Mouse (Mus musculus): ENCODE results near the gene 1700061G19Rik.
A peak's percentile ranks its signal among the peaks of the same experiment; 100 is the strongest.

The 1700061G19Rik gene

DNA sequence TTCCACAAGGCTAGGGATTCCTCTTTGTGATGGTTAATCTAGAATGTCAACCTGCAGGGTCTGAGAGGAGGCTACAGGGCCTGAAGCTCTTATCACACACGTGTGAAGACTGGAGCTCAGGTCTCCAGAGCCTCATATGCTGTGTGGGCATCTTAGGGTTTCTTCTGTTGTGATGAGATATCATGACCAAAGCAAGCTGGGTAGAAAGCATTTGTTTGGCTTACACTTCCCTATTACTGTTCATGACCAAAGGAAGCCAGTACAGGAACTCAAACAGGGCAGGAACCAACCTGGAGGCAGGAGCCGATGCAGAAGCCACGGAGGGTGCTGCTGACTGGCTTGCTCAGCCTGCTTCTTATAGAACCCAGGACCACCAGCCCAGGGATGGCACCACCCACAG is 19.9 kb upstream of the 1700061G19Rik start:
- no peaks in the 10 kb centered on the region for H3K36me3 ChIP-seq (ENCODE audit: control insufficient read depth, insufficient read depth, low read length, poor library complexity, severe bottlenecking)
- H3K27me3 ChIP-seq (ENCODE audit: control insufficient read depth, insufficient read depth, low read length, poor library complexity, severe bottlenecking): no peaks in the 10 kb centered on the region
- DNase-seq (ENCODE audit: low read depth, low spot score): no peak

GRCm38 (mm10) chr17:56858216-56858615 is 17.1 kb upstream of the 1700061G19Rik start:
- DNase-seq (ENCODE audit: low read depth, low spot score): peak; percentile 84
- Histone ChIP-seq H3K27me3 (ENCODE audit: control insufficient read depth, insufficient read depth, low read length, poor library complexity, severe bottlenecking) (no peaks in the 10 kb centered on the region), H3K36me3 (ENCODE audit: control insufficient read depth, insufficient read depth, low read length, poor library complexity, severe bottlenecking) (no peaks in the 10 kb centered on the region)

DNA sequence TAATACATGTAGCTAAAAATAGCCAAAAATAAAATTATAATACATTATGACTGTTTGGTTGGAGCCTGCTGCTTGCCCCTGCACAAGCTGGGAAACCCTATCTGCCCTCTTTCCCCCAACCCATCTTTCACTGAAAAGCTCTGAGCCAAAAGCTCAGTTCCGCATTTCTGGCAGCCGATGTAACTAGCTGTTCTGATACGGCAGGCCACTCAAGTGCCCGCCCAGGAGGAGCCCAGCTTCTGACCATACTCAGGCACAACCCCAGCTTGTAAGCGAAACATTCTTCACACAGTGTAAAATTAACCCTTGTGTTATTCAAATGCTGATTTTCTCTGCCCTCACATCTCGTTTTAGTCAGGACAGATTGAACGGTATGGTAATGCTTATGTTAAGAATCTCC is 16.4 kb upstream of the 1700061G19Rik start:
- H3K27me3 ChIP-seq (ENCODE audit: control insufficient read depth, insufficient read depth, low read length, poor library complexity, severe bottlenecking): no peaks in the 10 kb centered on the region
- H3K36me3 ChIP-seq (ENCODE audit: control insufficient read depth, insufficient read depth, low read length, poor library complexity, severe bottlenecking): no peaks in the 10 kb centered on the region
- DNase-seq (ENCODE audit: low read depth, low spot score): peak; percentile 37

GRCm38 (mm10) chr17:56861197-56861596 is 14.1 kb upstream of the 1700061G19Rik start:
- no peaks in the 10 kb centered on the region for H3K36me3 ChIP-seq (ENCODE audit: control insufficient read depth, insufficient read depth, low read length, poor library complexity, severe bottlenecking)
- H3K27me3 ChIP-seq (ENCODE audit: control insufficient read depth, insufficient read depth, low read length, poor library complexity, severe bottlenecking): no peaks in the 10 kb centered on the region
- peak; percentile 24 for DNase-seq (ENCODE audit: low read depth, low spot score)

GRCm38 (mm10) chr17:56866071-56866470 is 9.2 kb upstream of the 1700061G19Rik start:
- H3K27me3 ChIP-seq (ENCODE audit: control insufficient read depth, insufficient read depth, low read length, poor library complexity, severe bottlenecking): no peaks in the 10 kb centered on the region
- no peak for DNase-seq (ENCODE audit: low read depth, low spot score)
- H3K36me3 ChIP-seq (ENCODE audit: control insufficient read depth, insufficient read depth, low read length, poor library complexity, severe bottlenecking): no peaks in the 10 kb centered on the region

- Histone ChIP-seq H3K36me3 (ENCODE audit: control insufficient read depth, insufficient read depth, low read length, poor library complexity, severe bottlenecking) (no peaks in the 10 kb centered on the region), H3K27me3 (ENCODE audit: control insufficient read depth, insufficient read depth, low read length, poor library complexity, severe bottlenecking) (no peaks in the 10 kb centered on the region)
- no peak for DNase-seq (ENCODE audit: low read depth, low spot score)
Measured at GRCm38 (mm10) chr17:56869481-56869977, 5.7 kb upstream of the 1700061G19Rik start.

- H3K27me3 ChIP-seq (ENCODE audit: control insufficient read depth, insufficient read depth, low read length, poor library complexity, severe bottlenecking): no peaks in the 10 kb centered on the region
- no peaks in the 10 kb centered on the region for H3K36me3 ChIP-seq (ENCODE audit: control insufficient read depth, insufficient read depth, low read length, poor library complexity, severe bottlenecking)
- no peak for DNase-seq (ENCODE audit: low read depth, low spot score)
Measured at GRCm38 (mm10) chr17:56870287-56870953, 4.9 kb upstream of the 1700061G19Rik start.

DNA sequence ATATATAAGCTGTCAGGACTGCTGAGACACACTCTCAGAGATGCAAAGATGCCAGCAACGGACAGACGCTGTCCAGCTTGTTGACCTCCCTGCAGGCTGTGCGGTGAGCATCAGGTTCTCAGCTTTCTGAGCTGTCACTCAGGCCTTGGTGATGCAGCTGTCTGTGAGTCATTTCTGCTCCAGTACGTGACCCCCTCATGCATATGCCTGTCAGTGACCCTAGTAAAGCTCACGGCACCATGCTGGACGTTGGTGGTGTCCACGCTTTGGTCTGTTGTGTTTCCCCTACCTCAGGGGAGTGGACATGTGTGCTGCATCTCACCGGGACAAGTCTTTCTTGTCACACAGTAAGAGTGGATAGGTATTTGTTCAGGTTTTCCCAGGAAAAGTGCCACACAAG is 3.5 kb upstream of the 1700061G19Rik start:
- no peak for DNase-seq (ENCODE audit: low read depth, low spot score)
- no peaks in the 10 kb centered on the region for H3K36me3 ChIP-seq (ENCODE audit: control insufficient read depth, insufficient read depth, low read length, poor library complexity, severe bottlenecking)
- no peaks in the 10 kb centered on the region for H3K27me3 ChIP-seq (ENCODE audit: control insufficient read depth, insufficient read depth, low read length, poor library complexity, severe bottlenecking)

DNA sequence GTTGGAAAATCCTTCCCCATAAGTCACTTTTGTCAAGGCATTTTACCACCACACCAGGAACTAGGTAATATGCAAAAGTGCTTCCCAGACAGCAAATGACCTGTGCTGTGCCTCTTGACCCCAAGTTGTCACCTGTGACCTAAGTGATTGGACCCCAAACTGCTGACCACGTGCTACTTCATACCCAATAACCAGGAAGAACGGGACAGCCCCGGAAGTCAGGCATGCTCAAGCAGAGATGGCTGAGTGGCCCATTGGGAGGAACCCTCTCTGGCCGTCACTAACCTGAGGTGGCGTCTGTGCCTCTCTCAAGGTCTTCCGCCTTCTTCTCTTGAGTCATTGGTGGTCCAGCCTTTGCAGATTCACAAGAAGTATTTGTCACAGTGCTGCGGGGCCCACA is 2.8 kb upstream of the 1700061G19Rik start:
- DNase-seq (ENCODE audit: low read depth, low spot score): no peak
- H3K27me3 ChIP-seq (ENCODE audit: control insufficient read depth, insufficient read depth, low read length, poor library complexity, severe bottlenecking): no peaks in the 10 kb centered on the region
- H3K36me3 ChIP-seq (ENCODE audit: control insufficient read depth, insufficient read depth, low read length, poor library complexity, severe bottlenecking): no peaks in the 10 kb centered on the region

DNA sequence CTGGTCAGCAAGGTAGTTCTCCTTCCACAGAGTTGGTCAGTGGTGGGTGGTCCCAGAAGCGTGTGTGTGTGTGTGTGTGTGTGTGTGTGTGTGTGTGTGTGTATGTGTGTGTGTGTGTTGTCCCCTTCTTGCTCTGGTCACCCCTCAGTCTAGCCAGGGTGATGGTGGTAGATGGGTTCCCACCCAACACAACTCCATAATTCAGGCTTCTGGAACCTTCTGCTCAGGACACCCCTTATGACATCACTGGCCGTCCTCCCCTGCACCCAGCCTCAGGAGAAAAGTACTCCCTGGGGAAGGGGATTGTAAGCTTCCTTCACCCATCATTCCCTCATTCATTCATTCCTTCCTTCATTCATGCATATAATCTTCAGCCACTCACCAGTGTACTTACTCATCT is 1.0 kb upstream of the 1700061G19Rik start, which contains the start of gene Acsbg2:
Gene Acsbg2, minus strand, starts transcription at position 211 of the 400 bp plus-strand sequence.
- Histone ChIP-seq H3K27me3 (ENCODE audit: control insufficient read depth, insufficient read depth, low read length, poor library complexity, severe bottlenecking) (no peaks in the 10 kb centered on the region), H3K36me3 (ENCODE audit: control insufficient read depth, insufficient read depth, low read length, poor library complexity, severe bottlenecking) (no peaks in the 10 kb centered on the region)
- no peak for DNase-seq (ENCODE audit: low read depth, low spot score)

- Histone ChIP-seq H3K27me3 (ENCODE audit: control insufficient read depth, insufficient read depth, low read length, poor library complexity, severe bottlenecking) (no peaks in the 10 kb centered on the region), H3K36me3 (ENCODE audit: control insufficient read depth, insufficient read depth, low read length, poor library complexity, severe bottlenecking) (no peaks in the 10 kb centered on the region)
- no peak for DNase-seq (ENCODE audit: low read depth, low spot score)
Measured at GRCm38 (mm10) chr17:56876465-56876864, 1.2 kb downstream of the 1700061G19Rik start.

DNA sequence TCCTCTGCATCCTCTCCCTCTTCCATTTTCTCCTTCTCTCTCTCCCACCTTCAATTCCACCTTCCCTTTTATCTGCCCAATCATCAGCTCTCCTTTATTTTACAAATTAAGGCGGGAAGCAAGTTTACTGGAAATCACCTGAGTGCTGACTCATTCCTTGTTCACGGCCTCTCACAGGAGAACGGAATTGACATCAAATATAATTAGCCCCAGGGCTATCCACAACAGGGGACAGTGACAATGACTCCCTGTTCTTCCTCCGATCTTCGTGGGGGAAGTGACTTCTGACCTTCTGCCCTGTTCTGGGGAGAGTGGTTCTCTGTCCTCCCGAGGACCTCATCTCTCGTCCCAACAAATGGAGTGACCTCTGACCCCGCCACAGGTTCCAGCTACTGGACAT is 1.7 kb downstream of the 1700061G19Rik start:
- no peaks in the 10 kb centered on the region for H3K36me3 ChIP-seq (ENCODE audit: control insufficient read depth, insufficient read depth, low read length, poor library complexity, severe bottlenecking)
- H3K27me3 ChIP-seq (ENCODE audit: control insufficient read depth, insufficient read depth, low read length, poor library complexity, severe bottlenecking): no peaks in the 10 kb centered on the region
- DNase-seq (ENCODE audit: low read depth, low spot score): no peak

- no peaks in the 10 kb centered on the region for H3K36me3 ChIP-seq (ENCODE audit: control insufficient read depth, insufficient read depth, low read length, poor library complexity, severe bottlenecking)
- no peak for DNase-seq (ENCODE audit: low read depth, low spot score)
- H3K27me3 ChIP-seq (ENCODE audit: control insufficient read depth, insufficient read depth, low read length, poor library complexity, severe bottlenecking): no peaks in the 10 kb centered on the region
Measured at GRCm38 (mm10) chr17:56877426-56877825, 2.1 kb downstream of the 1700061G19Rik start.

DNA sequence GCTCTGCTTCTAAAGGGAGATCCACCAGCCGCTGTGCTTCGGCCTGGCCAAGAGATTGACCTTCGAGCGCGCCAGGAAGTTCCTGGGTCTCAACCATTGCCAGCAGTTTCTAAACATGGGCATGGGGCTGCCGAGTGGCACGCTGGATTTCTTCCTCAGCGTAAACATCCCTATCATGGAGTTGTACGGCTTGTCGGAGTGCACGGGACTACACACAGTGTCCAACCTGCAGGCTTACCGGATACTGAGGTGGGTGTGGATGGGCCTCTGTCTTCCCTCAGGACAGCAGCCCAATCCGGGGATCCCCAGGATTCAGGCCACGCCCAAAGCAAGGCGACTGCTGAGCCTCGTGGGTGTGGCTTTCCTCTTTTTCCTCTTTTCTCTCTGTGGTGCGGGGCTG is 8.3 kb downstream of the 1700061G19Rik start:
- Histone ChIP-seq H3K27me3 (ENCODE audit: control insufficient read depth, insufficient read depth, low read length, poor library complexity, severe bottlenecking) (no peaks in the 10 kb centered on the region), H3K36me3 (ENCODE audit: control insufficient read depth, insufficient read depth, low read length, poor library complexity, severe bottlenecking) (no peaks in the 10 kb centered on the region)
- DNase-seq (ENCODE audit: low read depth, low spot score): peak; percentile 8

DNA sequence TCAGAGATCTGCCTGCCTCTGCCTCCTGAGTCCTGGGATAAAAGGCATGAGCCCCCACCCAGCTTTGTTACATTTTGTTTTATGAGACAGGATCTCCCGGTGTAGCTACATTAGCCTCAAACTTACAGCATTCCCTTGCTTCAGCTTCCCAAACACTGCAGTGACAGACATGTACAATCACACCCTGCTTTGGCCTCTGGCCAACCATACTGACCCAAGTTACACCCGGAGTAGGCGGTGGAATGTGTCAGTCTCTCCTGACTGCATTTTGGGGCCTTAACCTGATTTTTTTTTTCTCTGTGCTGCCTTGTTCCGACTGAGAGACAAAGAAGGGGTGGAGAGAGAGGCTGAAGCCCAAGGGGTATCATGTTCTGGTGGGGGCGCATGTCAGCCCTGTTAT is 9.1 kb downstream of the 1700061G19Rik start:
- DNase-seq (ENCODE audit: low read depth, low spot score): no peak
- Histone ChIP-seq H3K36me3 (ENCODE audit: control insufficient read depth, insufficient read depth, low read length, poor library complexity, severe bottlenecking) (no peaks in the 10 kb centered on the region), H3K27me3 (ENCODE audit: control insufficient read depth, insufficient read depth, low read length, poor library complexity, severe bottlenecking) (no peaks in the 10 kb centered on the region)

GRCm38 (mm10) chr17:56884809-56885208 is 9.5 kb downstream of the 1700061G19Rik start:
- DNase-seq (ENCODE audit: low read depth, low spot score): peak; percentile 49
- H3K36me3 ChIP-seq (ENCODE audit: control insufficient read depth, insufficient read depth, low read length, poor library complexity, severe bottlenecking): no peaks in the 10 kb centered on the region
- H3K27me3 ChIP-seq (ENCODE audit: control insufficient read depth, insufficient read depth, low read length, poor library complexity, severe bottlenecking): no peaks in the 10 kb centered on the region

All from splenic B cell, adult 2 months (primary cell).